Mouse (Mus musculus) ES-Bruce4 (cell line): ENCODE data around the gene Epha3. TPM values are rescaled to one million over a fixed set of nuclear protein-coding genes. Genes with fewer than 3 reads are reported as not detected.
A peak's percentile ranks its signal among the peaks of the same experiment; 100 is the strongest.

Experiments
- H3K27ac ChIP-seq: 2 replicates; pipeline ENCODE4 v1.5.1; 2012; ENCODE audit warnings: low read length, inconsistent platforms; ENCODE audit not compliant: insufficient read depth
- H3K27me3 ChIP-seq: 2 replicates; pipeline ENCODE4 v1.6.1; 2012; ENCODE audit warnings: mild to moderate bottlenecking, low read length, inconsistent platforms; ENCODE audit not compliant: control insufficient read depth, poor library complexity, insufficient read depth, severe bottlenecking
- H3K36me3 ChIP-seq: 2 replicates; pipeline ENCODE4 v1.6.1; 2012; ENCODE audit warnings: inconsistent platforms, mild to moderate bottlenecking, low read length, moderate library complexity; ENCODE audit not compliant: control insufficient read depth, poor library complexity, insufficient read depth, severe bottlenecking
- H3K4me1 ChIP-seq: one replicate; pipeline ENCODE4 v1.8.1; 2011; ENCODE audit warnings: low read length; ENCODE audit not compliant: control insufficient read depth, insufficient read depth
- H3K4me3 ChIP-seq: 2 replicates; pipeline ENCODE4 v1.5.1; 2011; ENCODE audit warnings: low read depth, mild to moderate bottlenecking, low read length
- H3K9ac ChIP-seq: 2 replicates; pipeline ENCODE4 v1.6.1; 2012; ENCODE audit warnings: low read depth, mild to moderate bottlenecking, inconsistent platforms; ENCODE audit not compliant: poor library complexity, severe bottlenecking
- H3K9me3 ChIP-seq: replicated peaks from 2 replicates; pipeline ENCODE4 v1.6.1; 2012; ENCODE audit warnings: mild to moderate bottlenecking, low read length, inconsistent platforms; ENCODE audit not compliant: control insufficient read depth, poor library complexity, insufficient read depth, severe bottlenecking
- CTCF ChIP-seq: IDR thresholded peaks from one replicate; pipeline ENCODE4 v1.8.1; 2011; ENCODE audit warnings: low read depth, low read length
- EP300 ChIP-seq: IDR thresholded peaks from 2 replicates; pipeline ENCODE4 v1.6.1; 2011; ENCODE audit warnings: low read depth, low read length; ENCODE audit not compliant: insufficient read depth
- POLR2A ChIP-seq: IDR thresholded peaks from one replicate; pipeline ENCODE4 v1.8.1; 2011; ENCODE audit warnings: low read length; ENCODE audit not compliant: insufficient read depth
- polyA plus RNA-seq: library from polyadenylated mRNA; stranded (reverse); fragments of >200 nt; gene quantifications from 2 replicates; pipeline ENCODE4 v1.2.4, GENCODE M21; 2011; ENCODE audit warnings: low read depth; ENCODE audit not compliant: missing spikeins, insufficient read depth, insufficient read length

Gene Epha3
- polyA plus RNA-seq, 1 experiment: 0.40 TPM

- peaks cover 2% of the 10 kb centered on the region; the same call in 1 of the 2 replicates for H3K27me3 ChIP-seq
- H3K27ac ChIP-seq: no peak overlapping the region
- H3K9ac ChIP-seq: peak overlapping the region; percentile 63
- no peaks in the 10 kb centered on the region for H3K4me1 ChIP-seq
- peak overlapping the region; percentile 83 for H3K4me3 ChIP-seq
- TF ChIP-seq EP300: no peak
- TF ChIP-seq POLR2A: no peak
- TF ChIP-seq CTCF: peak; percentile 57
- no peaks in the 10 kb centered on the region for H3K9me3 ChIP-seq
- H3K36me3 ChIP-seq: no peaks in the 10 kb centered on the region
Observed at GRCm38 (mm10) chr16:63856658-63857552, 7.1 kb downstream of the Epha3 start.

DNA sequence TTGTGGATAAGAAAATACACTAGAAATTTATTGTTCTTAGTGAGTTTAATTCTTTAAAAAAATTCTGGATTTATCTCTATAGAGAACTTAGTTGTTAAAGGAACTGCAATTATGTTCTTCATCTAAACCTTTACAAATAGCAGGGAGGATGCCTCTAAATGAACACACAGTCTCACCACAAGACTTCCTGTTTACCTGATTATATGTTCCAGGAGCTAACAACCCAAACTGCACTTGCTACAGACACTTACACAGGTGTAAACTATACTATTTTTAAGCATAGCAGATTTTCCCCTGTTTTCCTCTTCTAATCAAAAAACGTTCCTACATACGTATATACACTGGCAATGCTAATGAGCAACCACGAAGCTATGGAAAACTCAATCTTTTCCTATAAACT, 13.7 kb downstream of the Epha3 start:
- no peaks in the 10 kb centered on the region for H3K36me3 ChIP-seq
- no peak overlapping the region for H3K4me3 ChIP-seq
- no peak for TF ChIP-seq POLR2A
- TF ChIP-seq CTCF: no peak
- no peak for TF ChIP-seq EP300
- no peaks in the 10 kb centered on the region for H3K4me1 ChIP-seq
- no peak overlapping the region for H3K9ac ChIP-seq
- H3K27me3 ChIP-seq: no peaks in the 10 kb centered on the region
- H3K9me3 ChIP-seq: no peaks in the 10 kb centered on the region
- no peak overlapping the region for H3K27ac ChIP-seq

DNA sequence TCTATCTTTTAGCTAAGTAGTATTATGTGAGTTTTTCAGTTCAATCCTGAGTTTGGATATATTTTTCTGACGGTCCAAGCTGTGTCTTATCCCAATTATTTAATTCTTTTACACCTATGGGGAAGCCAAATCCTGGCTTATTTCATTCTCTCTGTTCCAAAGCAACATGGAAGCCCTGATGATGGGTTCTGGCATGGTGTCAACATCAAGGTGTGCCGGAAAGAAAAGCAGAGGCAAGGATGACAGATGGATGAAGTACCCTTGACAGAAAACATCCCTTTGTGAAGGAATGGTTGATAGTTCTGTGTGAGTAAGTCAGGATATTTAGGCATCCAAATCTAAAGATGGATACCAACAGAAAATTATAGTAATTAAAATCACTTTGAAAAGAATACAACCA, 21.1 kb downstream of the Epha3 start:
- TF ChIP-seq POLR2A (no peak), CTCF (no peak), EP300 (no peak)
- Histone ChIP-seq H3K27me3 (no peaks in the 10 kb centered on the region), H3K27ac (no peak overlapping the region)

DNA sequence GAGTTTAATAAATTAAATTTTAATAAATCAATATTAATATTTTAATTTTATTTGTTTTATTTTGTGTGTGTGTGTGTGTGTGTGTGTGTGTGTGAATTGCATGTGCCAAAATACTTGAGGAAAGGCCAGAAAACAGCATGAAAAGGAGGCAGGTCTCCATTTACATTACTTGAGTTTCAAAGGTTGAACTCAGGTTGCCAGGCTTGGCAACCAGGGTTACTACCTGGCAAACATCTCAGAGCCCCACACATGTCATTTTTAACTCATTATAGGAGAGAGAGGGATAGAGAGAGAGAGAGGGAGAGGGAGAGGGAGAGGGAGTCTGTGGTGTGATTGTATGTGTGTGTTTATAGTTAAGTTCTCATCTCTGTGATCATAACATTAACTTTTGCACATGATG, 26.5 kb downstream of the Epha3 start:
- TF ChIP-seq CTCF: no peak
- no peak for TF ChIP-seq POLR2A
- TF ChIP-seq EP300: no peak
- Histone ChIP-seq H3K27ac (no peak overlapping the region), H3K36me3 (no peaks in the 10 kb centered on the region), H3K4me1 (no peaks in the 10 kb centered on the region), H3K9ac (no peak overlapping the region), H3K4me3 (no peak overlapping the region), H3K27me3 (no peaks in the 10 kb centered on the region), H3K9me3 (no peaks in the 10 kb centered on the region)

More for the DNA sequence above, 21.1 kb downstream of the Epha3 start:
- no peaks in the 10 kb centered on the region for H3K4me1 ChIP-seq
- no peaks in the 10 kb centered on the region for H3K9me3 ChIP-seq
- H3K36me3 ChIP-seq: no peaks in the 10 kb centered on the region
- no peak overlapping the region for H3K4me3 ChIP-seq
- no peak overlapping the region for H3K9ac ChIP-seq

DNA sequence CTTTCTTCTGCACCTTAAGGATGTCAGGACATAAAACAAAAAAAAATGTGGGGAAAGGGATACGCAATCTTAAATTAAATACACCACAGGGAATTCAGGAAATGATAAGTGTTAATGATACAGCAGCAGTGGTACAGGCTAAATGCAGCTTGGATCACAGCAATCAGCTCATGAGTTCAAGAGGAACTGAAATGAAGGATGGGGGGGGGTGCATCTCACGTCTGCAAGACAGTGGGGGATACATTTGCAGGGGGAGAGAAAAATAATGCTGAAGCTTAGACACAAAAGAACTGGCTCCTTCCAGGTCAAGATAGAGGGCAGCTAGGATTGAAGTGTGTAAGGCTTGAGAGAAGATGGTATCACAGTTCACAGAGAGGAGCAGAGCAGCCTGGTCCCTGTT, 42.8 kb downstream of the Epha3 start:
- no peaks in the 10 kb centered on the region for H3K36me3 ChIP-seq
- no peak overlapping the region for H3K9ac ChIP-seq
- H3K9me3 ChIP-seq: no peaks in the 10 kb centered on the region
- H3K27me3 ChIP-seq: no peaks in the 10 kb centered on the region
- no peak overlapping the region for H3K4me3 ChIP-seq
- no peak for TF ChIP-seq POLR2A
- TF ChIP-seq EP300: no peak
- no peak for TF ChIP-seq CTCF
- no peak overlapping the region for H3K27ac ChIP-seq
- no peaks in the 10 kb centered on the region for H3K4me1 ChIP-seq

DNA sequence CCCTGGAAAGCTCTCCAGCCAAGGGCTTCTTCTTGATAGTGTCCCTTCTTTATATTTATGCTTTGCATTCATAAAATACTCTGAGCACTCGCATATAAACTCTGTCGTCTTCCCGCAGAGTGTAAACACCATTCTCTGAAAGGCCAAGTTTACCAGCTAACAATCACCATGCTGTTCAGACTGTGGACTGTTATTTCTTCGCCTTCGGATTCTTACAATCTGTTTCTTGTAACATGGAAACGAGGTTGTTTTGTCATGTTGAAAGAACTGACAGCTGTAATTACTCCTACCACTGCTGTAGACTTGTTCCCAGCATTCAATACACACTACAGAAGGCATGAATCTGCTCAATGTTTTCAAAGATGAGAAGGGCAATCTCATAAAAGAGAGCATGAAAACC, 46.4 kb downstream of the Epha3 start:
- no peaks in the 10 kb centered on the region for H3K9me3 ChIP-seq
- H3K4me3 ChIP-seq: no peak overlapping the region
- TF ChIP-seq POLR2A: no peak
- no peak for TF ChIP-seq EP300
- TF ChIP-seq CTCF: no peak
- no peaks in the 10 kb centered on the region; the same call in 1 of the 2 replicates for H3K27me3 ChIP-seq
- H3K27ac ChIP-seq: no peak overlapping the region
- no peak overlapping the region for H3K9ac ChIP-seq
- H3K4me1 ChIP-seq: no peaks in the 10 kb centered on the region
- H3K36me3 ChIP-seq: no peaks in the 10 kb centered on the region
